Mouse (Mus musculus): ENCODE data around the gene Ldhb. TPM values are rescaled to one million over a fixed set of nuclear protein-coding genes. Genes with fewer than 3 reads are reported as not detected.
"Not testable (repeated sequence)": the region's sequence is repeated elsewhere in the genome, so short reads cannot be mapped to it uniquely, and the experiment has no call there.

Ldhb gene
- total RNA-seq, 2 experiments from 2014 or later: 26.8 to 41.7 TPM

- ATAC-seq (ENCODE audit: poor library complexity, severe bottlenecking): not testable (repeated sequence)
These were observed 7.6 kb upstream of the Ldhb start for GRCm38 (mm10) chr6:142515379-142515778.

- 0 out of 2 replicates have a peak, but pooled peaks have one; percentile 36 for ATAC-seq (ENCODE audit: poor library complexity, severe bottlenecking)
These were observed 7.2 kb upstream of the Ldhb start for GRCm38 (mm10) chr6:142514912-142515311.

GRCm38 (mm10) chr6:142512902-142513301 lies 5.1 kb upstream of the Ldhb start:
- no peak for ATAC-seq (ENCODE audit: poor library complexity, severe bottlenecking)

GRCm38 (mm10) chr6:142511516-142512135 lies 3.9 kb upstream of the Ldhb start:
- ATAC-seq (ENCODE audit: poor library complexity, severe bottlenecking): no peak

GRCm38 (mm10) chr6:142508663-142509062 lies 906 bp upstream of the Ldhb start:
- ATAC-seq (ENCODE audit: poor library complexity, severe bottlenecking): peak; percentile 63

GRCm38 (mm10) chr6:142507033-142507784 lies 548 bp downstream of the Ldhb start:
- ATAC-seq (ENCODE audit: poor library complexity, severe bottlenecking): peak; percentile 35

- ATAC-seq (ENCODE audit: poor library complexity, severe bottlenecking): no peak
These were observed 1.3 kb downstream of the Ldhb start for GRCm38 (mm10) chr6:142506338-142507032.

GRCm38 (mm10) chr6:142503601-142504000 lies 4.2 kb downstream of the Ldhb start:
- no peak for ATAC-seq (ENCODE audit: poor library complexity, severe bottlenecking)

- ATAC-seq (ENCODE audit: poor library complexity, severe bottlenecking): no peak
These were observed 5.1 kb downstream of the Ldhb start for GRCm38 (mm10) chr6:142502519-142503125.

GRCm38 (mm10) chr6:142490114-142490513 lies 17.6 kb downstream of the Ldhb start:
- not testable (repeated sequence) for ATAC-seq (ENCODE audit: poor library complexity, severe bottlenecking)

GRCm38 (mm10) chr6:142487638-142488037 lies 20.1 kb downstream of the Ldhb start:
- ATAC-seq (ENCODE audit: poor library complexity, severe bottlenecking): no peak

GRCm38 (mm10) chr6:142485478-142486123 lies 22.2 kb downstream of the Ldhb start:
- ATAC-seq (ENCODE audit: poor library complexity, severe bottlenecking): no peak

GRCm38 (mm10) chr6:142477239-142477638 lies 30.5 kb downstream of the Ldhb start:
- ATAC-seq (ENCODE audit: poor library complexity, severe bottlenecking): no peak

- no peak for ATAC-seq (ENCODE audit: poor library complexity, severe bottlenecking)
These were observed 35.0 kb downstream of the Ldhb start, which contains the start of gene Gys2 for GRCm38 (mm10) chr6:142472801-142473203. Gys2 (minus strand) TSS chr6:142473109.

GRCm38 (mm10) chr6:142471141-142471540 lies 36.6 kb downstream of the Ldhb start:
- no peak for ATAC-seq (ENCODE audit: poor library complexity, severe bottlenecking)

- ATAC-seq (ENCODE audit: poor library complexity, severe bottlenecking): no peak
These were observed 38.2 kb downstream of the Ldhb start for GRCm38 (mm10) chr6:142469602-142470001.

- ATAC-seq (ENCODE audit: poor library complexity, severe bottlenecking): no peak
These were observed 45.6 kb downstream of the Ldhb start for GRCm38 (mm10) chr6:142462194-142462593.

- ATAC-seq (ENCODE audit: poor library complexity, severe bottlenecking): no peak
These were observed 48.6 kb downstream of the Ldhb start for GRCm38 (mm10) chr6:142459017-142459678.

GRCm38 (mm10) chr6:142458010-142458409 lies 49.7 kb downstream of the Ldhb start:
- ATAC-seq (ENCODE audit: poor library complexity, severe bottlenecking): no peak

Data from megakaryocyte, adult 5-6 weeks (primary cell).